Mouse (Mus musculus) kidney, adult 2 months (tissue): Measurements from ENCODE around the gene Dcun1d4. TPM values are rescaled to one million over a fixed set of nuclear protein-coding genes. Genes with fewer than 3 reads are reported as not detected.
A peak's percentile ranks its signal among the peaks of the same experiment; 100 is the strongest.

Experiments
- DNase-seq: peaks from one replicate; pipeline ENCODE4 v3.0.0; 2021
- H3K27ac ChIP-seq: fragments of 200-500 bp; 2 replicates; pipeline ENCODE4 v1.5.1; 2012; ENCODE audit warnings: low read depth, low read length, control low read depth, inconsistent platforms; ENCODE audit not compliant: insufficient read depth
- H3K27me3 ChIP-seq: fragments of 200-500 bp; replicated peaks from 2 replicates; pipeline ENCODE4 v1.6.1; 2012; ENCODE audit warnings: mild to moderate bottlenecking, moderate library complexity, low read length, inconsistent platforms; ENCODE audit not compliant: control insufficient read depth, insufficient read depth
- H3K36me3 ChIP-seq: fragments of 200-500 bp; 2 replicates; pipeline ENCODE4 v1.6.1; 2012; ENCODE audit warnings: mild to moderate bottlenecking, moderate library complexity, low read length, inconsistent platforms; ENCODE audit not compliant: control insufficient read depth, insufficient read depth
- H3K4me1 ChIP-seq: fragments of 200-500 bp; 2 replicates; pipeline ENCODE4 v1.6.1; 2011; ENCODE audit warnings: low read length; ENCODE audit not compliant: control insufficient read depth, insufficient read depth
- H3K4me3 ChIP-seq: fragments of 200-500 bp; 2 replicates; pipeline ENCODE4 v1.5.1; 2011; ENCODE audit warnings: mild to moderate bottlenecking, low read depth, low read length, control low read depth; ENCODE audit not compliant: insufficient read depth
- CTCF ChIP-seq: fragments of 200-500 bp; conservative IDR thresholded peaks from 2 replicates; pipeline ENCODE4 v1.5.1; 2011; ENCODE audit warnings: low read depth, mild to moderate bottlenecking, control low read depth, low read length, moderate library complexity, mixed read lengths; ENCODE audit not compliant: insufficient read depth, insufficient read length
- POLR2A ChIP-seq: fragments of 200-500 bp; IDR thresholded peaks from one replicate; pipeline ENCODE4 v1.6.1; 2011; ENCODE audit warnings: low read depth, low read length, control low read depth
- WGBS: fragments of 180-500 bp; shearing (Covaris S2); methylation state at CpG from one replicate; pipeline ENCODE4 v1.1.7; 2018; 5-methylcytosine and 5-hydroxymethylcytosine counted together
- polyA plus RNA-seq: library from polyadenylated mRNA; depleted of rRNA; stranded (reverse); fragments of >200 nt; gene quantifications from 2 replicates; pipeline ENCODE4 v1.2.3, GENCODE M21; 2012

Gene Dcun1d4
- polyA plus RNA-seq, 1 experiment = 14.2 TPM

GRCm38 (mm10) chr5:73486451-73486850, 5.7 kb downstream of the Dcun1d4 start:
- H3K27me3 ChIP-seq = no peaks in the 10 kb centered on the region
- WGBS = 58% methylated on average over 4 of the region's 4 CpGs
- no peak for DNase-seq
- no peaks in the 10 kb centered on the region for H3K36me3 ChIP-seq
- TF ChIP-seq POLR2A (no peak), CTCF (no peak)
- H3K4me1 ChIP-seq = peaks cover 5% of the 10 kb centered on the region
- no peak overlapping the region for H3K27ac ChIP-seq
- H3K4me3 ChIP-seq = no peak overlapping the region

- H3K27me3 ChIP-seq = no peaks in the 10 kb centered on the region
- peak overlapping the region; percentile 33 for H3K4me3 ChIP-seq
- no peaks in the 10 kb centered on the region for H3K36me3 ChIP-seq
- TF ChIP-seq CTCF = no peak
- no peak for TF ChIP-seq POLR2A
- peaks cover 5% of the 10 kb centered on the region for H3K4me1 ChIP-seq
- 9% methylated on average over 14 of the region's 14 CpGs for WGBS
- peak overlapping the region; percentile 63 for H3K27ac ChIP-seq
- DNase-seq = no peak
These were observed 9.1 kb downstream of the Dcun1d4 start for GRCm38 (mm10) chr5:73489915-73490314.

GRCm38 (mm10) chr5:73490596-73491073, 9.8 kb downstream of the Dcun1d4 start:
- WGBS = under 1% methylated on average over 37 of the region's 37 CpGs
- TF ChIP-seq POLR2A = peak; percentile 71
- TF ChIP-seq CTCF = 0 out of 2 replicates have a peak, but pooled peaks have one; percentile 11
- peak overlapping the region; percentile 63 for H3K27ac ChIP-seq

DNA sequence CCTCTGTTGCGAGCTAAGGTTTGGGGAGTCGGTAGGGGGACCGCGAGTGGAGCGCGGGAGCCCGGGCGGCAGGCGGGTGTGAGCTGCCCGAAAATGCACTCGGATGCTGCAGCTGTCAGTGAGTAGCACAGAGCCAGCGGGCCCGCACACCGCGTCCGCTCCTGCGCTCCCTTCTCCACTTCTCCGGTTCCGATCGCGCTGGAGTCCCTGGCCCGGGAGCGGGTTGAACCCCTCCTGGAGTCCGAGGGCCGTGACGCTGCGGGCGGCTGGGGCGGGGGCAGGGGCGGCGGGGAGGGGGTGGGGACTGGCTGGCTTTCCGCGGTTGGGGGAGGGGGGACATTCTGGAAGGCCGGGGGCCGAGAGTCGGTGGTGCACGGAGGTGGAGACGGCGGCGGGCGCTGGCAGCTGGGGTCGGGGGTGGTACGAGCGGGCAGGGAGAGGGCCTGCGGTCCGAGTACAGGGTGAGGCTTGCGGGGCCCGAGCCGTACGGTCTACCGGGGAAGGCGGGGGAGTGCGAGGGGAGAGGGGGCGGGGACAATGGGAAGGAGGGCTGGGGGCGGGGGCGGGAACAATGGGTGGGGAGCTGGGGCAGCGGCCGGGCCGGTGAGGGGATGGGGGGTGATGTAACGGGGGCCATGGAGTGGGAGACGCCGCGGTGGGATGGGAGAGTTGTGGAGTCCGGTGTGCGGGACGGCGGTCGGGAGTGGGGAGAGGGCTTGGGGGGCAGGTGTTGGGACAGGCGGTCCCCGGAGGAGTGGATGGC, 10.5 kb downstream of the Dcun1d4 start:
- 1% methylated on average over 66 of the region's 70 CpGs for WGBS
- peak overlapping the region; percentile 91 for H3K4me3 ChIP-seq
- H3K27ac ChIP-seq = peak overlapping the region; percentile 58; the same call in 1 of the 2 replicates
- peaks cover 5% of the 10 kb centered on the region for H3K4me1 ChIP-seq
- DNase-seq = no peak
- no peak for TF ChIP-seq CTCF
- TF ChIP-seq POLR2A = peak; percentile 26
- H3K27me3 ChIP-seq = no peaks in the 10 kb centered on the region
- H3K36me3 ChIP-seq = no peaks in the 10 kb centered on the region

More at GRCm38 (mm10) chr5:73490596-73491073, 9.8 kb downstream of the Dcun1d4 start:
- no peaks in the 10 kb centered on the region for H3K27me3 ChIP-seq
- H3K4me1 ChIP-seq = peaks cover 5% of the 10 kb centered on the region
- peak; percentile 100 for DNase-seq
- H3K36me3 ChIP-seq = no peaks in the 10 kb centered on the region
- H3K4me3 ChIP-seq = peak overlapping the region; percentile 91

- TF ChIP-seq POLR2A = no peak
- TF ChIP-seq CTCF = no peak
- peak overlapping the region; percentile 21 for H3K27ac ChIP-seq
- peak; percentile 96 for DNase-seq
- peak overlapping the region; percentile 91 for H3K4me3 ChIP-seq
- H3K27me3 ChIP-seq = no peaks in the 10 kb centered on the region
- under 1% methylated on average over 59 of the region's 59 CpGs for WGBS
- H3K36me3 ChIP-seq = no peaks in the 10 kb centered on the region
- peaks cover 5% of the 10 kb centered on the region for H3K4me1 ChIP-seq
These were observed 11.3 kb downstream of the Dcun1d4 start for GRCm38 (mm10) chr5:73491837-73492720.

- Histone ChIP-seq H3K36me3 (no peaks in the 10 kb centered on the region), H3K4me3 (no peak overlapping the region), H3K4me1 (peaks cover 19% of the 10 kb centered on the region), H3K27ac (no peak overlapping the region), H3K27me3 (no peaks in the 10 kb centered on the region)
- 72% methylated on average over 3 of the region's 3 CpGs for WGBS
- DNase-seq = no peak
- TF ChIP-seq CTCF = no peak
These were observed 16.6 kb downstream of the Dcun1d4 start for GRCm38 (mm10) chr5:73497401-73497800.

- peak; percentile 43 for DNase-seq
- TF ChIP-seq CTCF = no peak
- no peak for TF ChIP-seq POLR2A
- WGBS = 55% methylated on average over 8 of the region's 8 CpGs
- peaks cover 30% of the 10 kb centered on the region for H3K4me1 ChIP-seq
- H3K27ac ChIP-seq = no peak overlapping the region
- no peaks in the 10 kb centered on the region for H3K27me3 ChIP-seq
- H3K4me3 ChIP-seq = no peak overlapping the region
- no peaks in the 10 kb centered on the region for H3K36me3 ChIP-seq
These were observed 17.8 kb downstream of the Dcun1d4 start for GRCm38 (mm10) chr5:73498559-73498958.
